Mouse (Mus musculus): ENCODE data around the gene Pmp22. TPM values are rescaled to one million over a fixed set of nuclear protein-coding genes. Genes with fewer than 3 reads are reported as not detected.

Gene Pmp22
- total and polyA plus RNA-seq, 3 experiments = not detected

GRCm38 (mm10) chr11:63173604-63174003 is 44.8 kb downstream of the Pmp22 start:
- DNase-seq (ENCODE audit: low read depth, low spot score) = no peak
- Histone ChIP-seq H3K27ac (ENCODE audit: control insufficient read depth, low read depth, low read length) (no peak overlapping the region), H3K27me3 (ENCODE audit: control insufficient read depth in 1 of 2, insufficient read depth in 2 of 2, low read length in 2 of 2) (no peaks in the 10 kb centered on the region), H3K4me1 (ENCODE audit: control insufficient read depth in 1 of 2, insufficient read depth in 2 of 2, low read length in 2 of 2) (no peaks in the 10 kb centered on the region), H3K4me3 (ENCODE audit: control insufficient read depth in 1 of 2, insufficient read depth in 1 of 2, low read depth in 2 of 2, low read length in 2 of 2) (no peak overlapping the region), H3K9ac (ENCODE audit: control insufficient read depth, low read depth, low read length, poor library complexity, severe bottlenecking) (no peak overlapping the region), H3K79me2 (ENCODE audit: control insufficient read depth, insufficient read depth, low read length, poor library complexity) (no peaks in the 10 kb centered on the region), H3K36me3 (ENCODE audit: control insufficient read depth in 1 of 2, insufficient read depth in 2 of 2, low read length in 2 of 2) (no peaks in the 10 kb centered on the region), H3K9me3 (replicated peaks; ENCODE audit: insufficient read depth, low read length) (no peaks in the 10 kb centered on the region)
- TF ChIP-seq CHD1 (IDR thresholded peaks at IDR 0.05; ENCODE audit: low read depth, low read length) = no peak
- TF ChIP-seq TBP (IDR thresholded peaks at IDR 0.05; ENCODE audit: low read depth, low read length) = no peak
- no peak for TF ChIP-seq E2F4 (IDR thresholded peaks at IDR 0.05; ENCODE audit: borderline replicate concordance, low read depth, low read length)
- TF ChIP-seq NELFE (IDR thresholded peaks at IDR 0.05; ENCODE audit: low read depth, low read length) = no peak
- TF ChIP-seq TAL1 (IDR thresholded peaks at IDR 0.05; ENCODE audit: low read length) = no peak
- no peak for TF ChIP-seq MXI1 (IDR thresholded peaks at IDR 0.05; ENCODE audit: low read depth, low read length)
- TF ChIP-seq RCOR1 (IDR thresholded peaks at IDR 0.05; ENCODE audit: low read depth, low read length) = no peak
- TF ChIP-seq ELF1 (IDR thresholded peaks at IDR 0.05; ENCODE audit: low read depth, low read length) = no peak
- no peak for TF ChIP-seq SMC3 (IDR thresholded peaks at IDR 0.05; ENCODE audit: low read depth, low read length)
- no peak for TF ChIP-seq ZC3H11A (IDR thresholded peaks at IDR 0.05; ENCODE audit: low read depth, low read length)
- no peak for TF ChIP-seq NRF1 (IDR thresholded peaks at IDR 0.05; ENCODE audit: insufficient read depth, low read depth, low read length, poor library complexity, severe bottlenecking)
- TF ChIP-seq ZMIZ1 (IDR thresholded peaks at IDR 0.05; ENCODE audit: low read depth, low read length) = no peak

- Histone ChIP-seq H3K79me2 (ENCODE audit: control insufficient read depth, insufficient read depth, low read length, poor library complexity) (no peaks in the 10 kb centered on the region), H3K36me3 (ENCODE audit: control insufficient read depth in 1 of 2, insufficient read depth in 2 of 2, low read length in 2 of 2) (no peaks in the 10 kb centered on the region), H3K9ac (ENCODE audit: control insufficient read depth, low read depth, low read length, poor library complexity, severe bottlenecking) (no peak overlapping the region), H3K4me3 (ENCODE audit: control insufficient read depth in 1 of 2, insufficient read depth in 1 of 2, low read depth in 2 of 2, low read length in 2 of 2) (no peak overlapping the region), H3K27me3 (ENCODE audit: control insufficient read depth in 1 of 2, insufficient read depth in 2 of 2, low read length in 2 of 2) (no peaks in the 10 kb centered on the region), H3K27ac (ENCODE audit: control insufficient read depth, low read depth, low read length) (no peak overlapping the region), H3K4me1 (ENCODE audit: control insufficient read depth in 1 of 2, insufficient read depth in 2 of 2, low read length in 2 of 2) (no peaks in the 10 kb centered on the region), H3K9me3 (replicated peaks; ENCODE audit: insufficient read depth, low read length) (no peaks in the 10 kb centered on the region)
- 0 out of 6 replicates have a peak, but pooled peaks of 1 of the 3 experiments have one; percentile 8 for TF ChIP-seq CTCF (IDR thresholded peaks at IDR 0.05 in 2 of 3, conservative IDR thresholded peaks at IDR 0.05 in 1 of 3; ENCODE audit: control insufficient read depth in 1 of 3, insufficient read depth in 1 of 3, low read depth in 2 of 3, low read length in 3 of 3, poor library complexity in 1 of 3, severe bottlenecking in 1 of 3)
- TF ChIP-seq CHD1 (IDR thresholded peaks at IDR 0.05; ENCODE audit: low read depth, low read length) = no peak
- DNase-seq (ENCODE audit: low read depth, low spot score) = peak; percentile 3
Measured at GRCm38 (mm10) chr11:63175302-63175701, 46.5 kb downstream of the Pmp22 start.

- no peak for DNase-seq (ENCODE audit: low read depth, low spot score)
- Histone ChIP-seq H3K4me1 (ENCODE audit: control insufficient read depth in 1 of 2, insufficient read depth in 2 of 2, low read length in 2 of 2) (no peaks in the 10 kb centered on the region), H3K4me3 (ENCODE audit: control insufficient read depth in 1 of 2, insufficient read depth in 1 of 2, low read depth in 2 of 2, low read length in 2 of 2) (no peak overlapping the region), H3K36me3 (ENCODE audit: control insufficient read depth in 1 of 2, insufficient read depth in 2 of 2, low read length in 2 of 2) (no peaks in the 10 kb centered on the region), H3K79me2 (ENCODE audit: control insufficient read depth, insufficient read depth, low read length, poor library complexity) (no peaks in the 10 kb centered on the region), H3K27me3 (ENCODE audit: control insufficient read depth in 1 of 2, insufficient read depth in 2 of 2, low read length in 2 of 2) (no peaks in the 10 kb centered on the region), H3K27ac (ENCODE audit: control insufficient read depth, low read depth, low read length) (no peak overlapping the region), H3K9ac (ENCODE audit: control insufficient read depth, low read depth, low read length, poor library complexity, severe bottlenecking) (no peak overlapping the region), H3K9me3 (replicated peaks; ENCODE audit: insufficient read depth, low read length) (no peaks in the 10 kb centered on the region)
- TF ChIP-seq MYB (IDR thresholded peaks at IDR 0.05; ENCODE audit: low read depth, low read length) (no peak), BHLHE40 (IDR thresholded peaks at IDR 0.05; ENCODE audit: borderline replicate concordance, low read depth, low read length) (no peak), NELFE (IDR thresholded peaks at IDR 0.05; ENCODE audit: low read depth, low read length) (no peak), CHD2 (IDR thresholded peaks at IDR 0.05; ENCODE audit: low read length) (no peak), MAZ (IDR thresholded peaks at IDR 0.05; ENCODE audit: low read depth, low read length) (no peak), EP300 (IDR thresholded peaks at IDR 0.05; ENCODE audit: low read depth in 1 of 2, low read length in 2 of 2) (no peak), MEF2A (IDR thresholded peaks at IDR 0.05; ENCODE audit: extremely low read depth, insufficient replicate concordance, low read depth, low read length, poor library complexity, severe bottlenecking) (no peak)
Measured at GRCm38 (mm10) chr11:63176416-63176815, 47.6 kb downstream of the Pmp22 start.
